8 mouse cellular contexts compared by ENCODE assay signal in genomic region chr11:94872921-94873320, GRCm38 (mm10).
DNase-seq lines count a peak whose midpoint lies in the region; ATAC-seq and TF ChIP-seq lines count a peak whose summit lies in the region.

No protein-coding gene starts in this region.

- DNase-seq in brain, adult 2 months (ENCODE audit: low read depth, low spot score) = peak; percentile 64
- DNase-seq in liver, postnatal 0 days = no peak
- DNase-seq in urinary bladder, postnatal 4 days (ENCODE audit: low spot score in 2 of 2) = peak; percentile 83 to 86

- H3K4me2 ChIP-seq in embryonic facial prominence, embryonic 15.5 days (replicated peaks) = peak overlapping the region; percentile 57
- H3K4me2 ChIP-seq in heart, embryonic 11.5 days = peak overlapping the region; percentile 70
- peak overlapping the region; percentile 35 for H3K4me2 ChIP-seq in kidney, embryonic 14.5 days (replicated peaks; ENCODE audit: low read depth, low read length)
- H3K4me2 ChIP-seq in liver, postnatal 0 days (ENCODE audit: low read depth, low read length) = 0 out of 2 replicates have a peak overlapping the region, but pooled peaks have one; percentile 7

- no peak for TF ChIP-seq CTCF in liver, postnatal 0 days (IDR thresholded peaks at IDR 0.05; ENCODE audit: low read depth)
- TF ChIP-seq CTCF in olfactory bulb, adult 2 months (IDR thresholded peaks at IDR 0.05; ENCODE audit: insufficient read depth, low read depth, low read length) = no peak

- TF ChIP-seq POLR2A in olfactory bulb, adult 2 months (IDR thresholded peaks at IDR 0.05; ENCODE audit: insufficient read depth, low read depth, low read length) = no peak

- peak; percentile 85 for ATAC-seq in embryonic facial prominence, embryonic 15.5 days (ENCODE audit: insufficient number of reproducible peaks, low FRiP score, low TSS enrichment, low read depth)
- ATAC-seq in heart, embryonic 11.5 days (replicated peaks; ENCODE audit: insufficient number of reproducible peaks, low FRiP score, low TSS enrichment) = peak; percentile 46; the same call in 1 of the 2 replicates
- ATAC-seq in kidney, embryonic 14.5 days (ENCODE audit: low FRiP score, low TSS enrichment) = peak; percentile 69
- ATAC-seq in liver, postnatal 0 days = no peak
- no peak for ATAC-seq in megakaryocyte progenitor cell, adult 5-6 weeks (replicated peaks; ENCODE audit: poor library complexity)

- WGBS in embryonic facial prominence, embryonic 15.5 days = 2% methylated on average over 19 of the region's 19 CpGs
- under 1% methylated on average over 19 of the region's 19 CpGs for WGBS in heart, embryonic 11.5 days (ENCODE audit: insufficient replicate concordance)
- 2% methylated on average over 19 of the region's 19 CpGs for WGBS in kidney, embryonic 14.5 days
- WGBS in liver, postnatal 0 days (ENCODE audit: insufficient replicate concordance) = 2% methylated on average over 19 of the region's 19 CpGs
- 6% methylated on average over 19 of the region's 19 CpGs for WGBS in olfactory bulb, adult 2 months

- H3K27ac ChIP-seq in embryonic facial prominence, embryonic 15.5 days (replicated peaks) = peak overlapping the region; percentile 95
- H3K27ac ChIP-seq in heart, embryonic 11.5 days (ENCODE audit: low read depth, low read length) = peak overlapping the region; percentile 54
- peak overlapping the region; percentile 86 for H3K27ac ChIP-seq in kidney, embryonic 14.5 days (ENCODE audit: low read depth, low read length)
- H3K27ac ChIP-seq in liver, postnatal 0 days (ENCODE audit: low read depth) = no peak overlapping the region
- no peak overlapping the region for H3K27ac ChIP-seq in olfactory bulb, adult 2 months (ENCODE audit: insufficient read depth, low read depth, low read length)

- H3K27me3 ChIP-seq in embryonic facial prominence, embryonic 15.5 days = no peaks in the 10 kb centered on the region
- peaks cover 12% of the 10 kb centered on the region for H3K27me3 ChIP-seq in heart, embryonic 11.5 days (ENCODE audit: control insufficient read depth, insufficient read depth, low read length)
- H3K27me3 ChIP-seq in kidney, embryonic 14.5 days (ENCODE audit: control insufficient read depth, insufficient read depth, low read length) = no peaks in the 10 kb centered on the region
- H3K27me3 ChIP-seq in liver, postnatal 0 days (ENCODE audit: insufficient read depth, low read length) = peaks cover 21% of the 10 kb centered on the region

- no peaks in the 10 kb centered on the region for H3K9me3 ChIP-seq in embryonic facial prominence, embryonic 15.5 days (replicated peaks)
- no peaks in the 10 kb centered on the region for H3K9me3 ChIP-seq in heart, embryonic 11.5 days (replicated peaks; ENCODE audit: control insufficient read depth, low read length)
- H3K9me3 ChIP-seq in kidney, embryonic 14.5 days (ENCODE audit: control insufficient read depth, low read length) = no peaks in the 10 kb centered on the region
- H3K9me3 ChIP-seq in liver, postnatal 0 days (ENCODE audit: low read length) = no peaks in the 10 kb centered on the region

- peaks cover 46% of the 10 kb centered on the region for H3K4me1 ChIP-seq in embryonic facial prominence, embryonic 15.5 days
- H3K4me1 ChIP-seq in heart, embryonic 11.5 days (ENCODE audit: control insufficient read depth, insufficient read depth, low read length) = peaks cover 19% of the 10 kb centered on the region
- peaks cover 46% of the 10 kb centered on the region for H3K4me1 ChIP-seq in kidney, embryonic 14.5 days (ENCODE audit: control insufficient read depth, insufficient read depth, low read length)
- peaks cover 4% of the 10 kb centered on the region for H3K4me1 ChIP-seq in liver, postnatal 0 days (ENCODE audit: insufficient read depth)
- peaks cover 21% of the 10 kb centered on the region for H3K4me1 ChIP-seq in olfactory bulb, adult 2 months (ENCODE audit: control insufficient read depth, insufficient read depth, low read length)

- TF ChIP-seq EP300 in liver, postnatal 0 days (IDR thresholded peaks at IDR 0.05; ENCODE audit: low read depth) = no peak

- H3K4me3 ChIP-seq in embryonic facial prominence, embryonic 15.5 days (replicated peaks) = peak overlapping the region; percentile 22
- peak overlapping the region; percentile 27 for H3K4me3 ChIP-seq in heart, embryonic 11.5 days (ENCODE audit: low read depth, low read length)
- peak overlapping the region; percentile 27 for H3K4me3 ChIP-seq in kidney, embryonic 14.5 days (ENCODE audit: low read length)
- no peak overlapping the region for H3K4me3 ChIP-seq in liver, postnatal 0 days (ENCODE audit: low read depth, low read length)
- H3K4me3 ChIP-seq in olfactory bulb, adult 2 months (ENCODE audit: insufficient read depth, low read depth, low read length) = peak overlapping the region; percentile 17

- no peak overlapping the region for H3K9ac ChIP-seq in embryonic facial prominence, embryonic 15.5 days
- peak overlapping the region; percentile 43; the same call in 1 of the 2 replicates for H3K9ac ChIP-seq in heart, embryonic 11.5 days (ENCODE audit: low read depth, low read length)
- peak overlapping the region; percentile 19; the same call in 1 of the 2 replicates for H3K9ac ChIP-seq in kidney, embryonic 14.5 days (ENCODE audit: low read depth, low read length)
- no peak overlapping the region for H3K9ac ChIP-seq in liver, postnatal 0 days (replicated peaks)

- no peaks in the 10 kb centered on the region for H3K36me3 ChIP-seq in embryonic facial prominence, embryonic 15.5 days
- H3K36me3 ChIP-seq in heart, embryonic 11.5 days (ENCODE audit: control insufficient read depth, insufficient read depth, low read length) = no peaks in the 10 kb centered on the region
- H3K36me3 ChIP-seq in kidney, embryonic 14.5 days (ENCODE audit: control insufficient read depth, insufficient read depth, low read length) = no peaks in the 10 kb centered on the region
- H3K36me3 ChIP-seq in liver, postnatal 0 days (replicated peaks; ENCODE audit: insufficient read depth, low read length) = no peaks in the 10 kb centered on the region

Comparison
In these comparisons a context has a peak if more than half of its experiments do, and no peak if none do; other contexts are left out.
1. ATAC-seq: peak in embryonic facial prominence, embryonic 15.5 days (single experiment), heart, embryonic 11.5 days (single experiment) and kidney, embryonic 14.5 days (single experiment); none in liver, postnatal 0 days (single experiment) and megakaryocyte progenitor cell, adult 5-6 weeks (single experiment).
2. H3K27ac ChIP-seq: peak in embryonic facial prominence, embryonic 15.5 days (single experiment), heart, embryonic 11.5 days (single experiment) and kidney, embryonic 14.5 days (single experiment); none in liver, postnatal 0 days (single experiment) and olfactory bulb, adult 2 months (single experiment).
3. H3K4me2 ChIP-seq: peak in every context shown above with its lines; median percentile 70 in heart, embryonic 11.5 days; 57 in embryonic facial prominence, embryonic 15.5 days; 35 in kidney, embryonic 14.5 days; 7 in liver, postnatal 0 days.
4. H3K9ac ChIP-seq: peak in heart, embryonic 11.5 days (single experiment) and kidney, embryonic 14.5 days (single experiment); none in embryonic facial prominence, embryonic 15.5 days (single experiment) and liver, postnatal 0 days (single experiment).